Mouse (Mus musculus) olfactory bulb, adult 2 months (tissue): ENCODE measurements at regions not wholly inside any gene's neighbourhood (a gene's known extent, or its start where the extent isn't known, plus 50 kb on each side); places are given as distances from the start of the nearest gene placed in this dataset.

Experiments used
- CTCF ChIP-seq: fragments of 200-500 bp; IDR thresholded peaks from 2 replicates; pipeline ENCODE4 v1.5.1; 2012; ENCODE audit warnings: low read depth, mild to moderate bottlenecking, low read length, moderate library complexity; ENCODE audit not compliant: insufficient read depth
- POLR2A ChIP-seq: fragments of 200-500 bp; IDR thresholded peaks from 2 replicates; pipeline ENCODE4 v1.6.1; 2012; ENCODE audit warnings: mild to moderate bottlenecking, low read depth, low read length, moderate library complexity; ENCODE audit not compliant: insufficient read depth

DNA sequence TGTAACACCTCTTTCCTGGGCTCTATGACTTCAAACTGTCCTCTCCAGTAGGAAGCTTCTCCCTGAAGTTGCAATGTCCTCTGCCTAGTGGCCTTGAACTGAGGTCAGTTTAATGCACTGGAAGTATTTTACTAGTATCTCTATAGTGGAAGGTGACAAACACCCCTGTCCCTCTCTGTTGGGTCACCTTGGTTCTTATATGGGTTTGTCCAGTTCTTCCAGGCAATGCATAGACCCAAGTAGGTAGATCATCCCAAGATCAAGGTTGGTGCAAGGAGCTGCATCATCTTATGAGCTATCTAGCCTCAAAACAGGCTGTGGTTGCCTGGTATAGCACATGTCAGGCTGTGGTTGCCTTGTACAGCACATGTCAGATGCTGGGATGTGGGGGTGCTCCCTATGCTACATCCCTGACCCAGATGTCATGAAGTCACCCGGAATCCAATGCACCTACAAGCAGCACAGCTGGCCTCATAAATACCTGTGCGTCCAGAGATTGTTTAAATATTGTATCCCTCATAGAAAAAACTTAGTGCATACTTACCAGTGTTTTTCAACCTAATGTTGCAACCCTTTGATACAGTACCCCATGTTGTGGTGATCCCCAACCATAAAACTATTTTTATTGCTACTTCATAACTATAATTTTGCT is 88.4 kb upstream of the Cpm start:
- no peak for TF ChIP-seq CTCF
- no peak for TF ChIP-seq POLR2A
